Mouse (Mus musculus) small intestine, adult 2 months (tissue): ENCODE data around the gene Rngtt.

Source experiments
- CTCF ChIP-seq: fragments of 200-500 bp; IDR thresholded peaks from 2 replicates; pipeline ENCODE4 v1.5.1; 2012; ENCODE audit warnings: low read depth, mild to moderate bottlenecking, control low read depth, inconsistent platforms, low read length, moderate library complexity, mixed read lengths; ENCODE audit not compliant: insufficient replicate concordance, insufficient read length; ENCODE audit errors: extremely low read depth
- POLR2A ChIP-seq: fragments of 200-500 bp; IDR thresholded peaks from 2 replicates; pipeline ENCODE4 v1.6.1; 2012; ENCODE audit warnings: low read depth, mild to moderate bottlenecking, control low read depth, inconsistent platforms, low read length, moderate library complexity

GRCm38 (mm10) chr4:33281891-33282685 is 28.0 kb upstream of the Rngtt start:
- TF ChIP-seq CTCF (no peak), POLR2A (no peak)
